Mouse (Mus musculus): ENCODE data around the gene Znrd1.

DNA sequence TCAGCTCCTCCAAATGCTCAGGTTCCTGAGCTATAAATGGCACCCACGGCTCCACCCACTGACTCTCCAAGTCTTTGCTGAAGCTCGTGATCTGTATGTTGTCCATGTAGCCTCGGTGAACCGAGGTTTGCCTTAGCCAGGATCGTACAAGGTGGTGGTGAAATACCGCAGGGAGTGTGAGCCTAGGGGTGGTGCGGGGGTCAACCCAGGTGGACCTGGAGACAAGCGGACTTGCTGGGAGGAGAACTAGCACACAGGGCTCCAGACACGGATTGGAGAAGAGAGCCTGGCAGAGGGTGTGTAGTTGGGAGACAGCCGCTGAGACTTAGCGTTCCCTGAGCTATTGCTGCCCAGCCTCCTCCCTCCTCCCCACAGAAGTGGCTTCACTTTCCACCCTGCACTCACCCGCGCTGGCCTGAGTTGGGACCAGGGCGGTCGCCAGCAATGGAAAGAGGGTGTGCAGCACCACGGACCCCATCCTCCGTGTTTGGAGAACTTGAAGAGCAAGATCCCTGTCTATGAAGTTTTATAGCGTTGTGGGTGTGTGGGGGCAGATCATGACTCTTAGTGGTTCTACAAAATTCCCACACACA lies 23.0 kb upstream of the Znrd1 start, which contains the start of gene 2410137M14Rik:
- TF ChIP-seq CTCF (IDR thresholded peaks at IDR 0.05; ENCODE audit: borderline replicate concordance, insufficient read depth, low read depth, low read length) (no peak), POLR2A (IDR thresholded peaks at IDR 0.05; ENCODE audit: borderline replicate concordance, insufficient read depth, low read length) (no peak)
